Mouse (Mus musculus) G1E (cell line): Measurements from ENCODE around the gene Gba2.

Experiments
- CTCF ChIP-seq: IDR thresholded peaks from 2 replicates; pipeline ENCODE4 v1.5.1; 2012; ENCODE audit warnings: low read depth, low read length, inconsistent platforms, mixed read lengths
- GATA1 ChIP-seq: IDR thresholded peaks from 2 replicates; pipeline ENCODE4 v1.6.1; 2012; ENCODE audit warnings: borderline replicate concordance, low read length, inconsistent platforms, mixed read lengths
- GATA2 ChIP-seq: IDR thresholded peaks from 2 replicates; pipeline ENCODE4 v1.6.1; 2012; ENCODE audit warnings: low read depth, low read length, inconsistent platforms, borderline replicate concordance
- POLR2AphosphoS5 ChIP-seq: IDR thresholded peaks from 2 replicates; pipeline ENCODE4 v1.6.1; 2012; ENCODE audit warnings: low read depth, low read length, inconsistent platforms; ENCODE audit not compliant: insufficient replicate concordance
- TAL1 ChIP-seq: conservative IDR thresholded peaks from 2 replicates; pipeline ENCODE4 v1.6.1; 2012; ENCODE audit warnings: low read depth, low read length, inconsistent platforms, mixed read lengths

GRCm38 (mm10) chr4:43562769-43563600 lies 15.7 kb downstream of the Gba2 start:
- TF ChIP-seq CTCF (no peak), TAL1 (no peak), GATA2 (no peak), GATA1 (no peak), POLR2AphosphoS5 (no peak)
